Comparison of ENCODE assay signal across 18 mouse cellular contexts in the genomic region with DNA sequence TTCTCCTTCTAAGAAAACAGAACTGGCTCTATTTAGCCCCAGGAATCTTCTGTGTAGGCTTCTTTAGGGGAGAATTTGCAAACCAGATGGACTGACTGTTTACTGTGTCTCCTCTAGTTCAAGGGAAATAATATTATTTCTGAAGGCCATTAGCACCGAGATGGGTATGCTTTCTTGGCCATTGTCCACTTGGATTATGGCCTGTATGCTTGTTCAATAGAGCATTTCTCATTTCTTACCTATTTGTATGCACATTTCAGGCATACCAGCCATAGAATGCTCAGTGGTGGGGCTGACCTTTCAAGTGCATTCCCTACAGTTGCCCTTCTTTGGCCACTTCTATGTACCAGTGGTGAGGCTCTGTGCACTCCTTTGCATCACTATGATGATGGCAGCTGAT.
"Had no signal": no experiment of that assay in that cellular context is flagged by ENCODE, and none has a peak within 500 bp of the region (broad histone marks: within the 10 kb centered on the region; RNA-seq: fewer than 3 reads in every experiment).

No protein-coding gene starts in this region.

- H3K36me3 ChIP-seq: midbrain, embryonic 13.5 days; midbrain, embryonic 15.5 days; neural tube, embryonic 12.5 days had no signal

- H3K27ac ChIP-seq: macrophage; midbrain, embryonic 13.5 days; midbrain, embryonic 15.5 days; neural tube, embryonic 12.5 days had no signal

- H3K9ac ChIP-seq: lung, embryonic 14.5 days; midbrain, embryonic 13.5 days; midbrain, embryonic 15.5 days; neural tube, embryonic 12.5 days had no signal

- H3K4me1 ChIP-seq: midbrain, embryonic 15.5 days; neural tube, embryonic 12.5 days had no signal

- H3K4me3 ChIP-seq: megakaryocyte, embryonic 14.5 days; midbrain, embryonic 13.5 days; midbrain, embryonic 15.5 days; neural tube, embryonic 12.5 days had no signal

- H3K9me3 ChIP-seq: megakaryocyte, embryonic 14.5 days; midbrain, embryonic 13.5 days; midbrain, embryonic 15.5 days; neural tube, embryonic 12.5 days had no signal

- ATAC-seq: midbrain, embryonic 13.5 days; midbrain, embryonic 15.5 days had no signal

- DNase-seq: lung, adult 18-20 months; lung, embryonic 14.5 days; lung, postnatal 10 days; lung, postnatal 36 days; retina, postnatal 1 day; right cerebral cortex, adult 18-20 months; right cerebral cortex, postnatal 25 days; right cerebral cortex, postnatal 4 days; spleen, adult 18-20 months; thymus, adult 2 months; thymus, postnatal 25 days; thymus, postnatal 4 days had no signal

- H3K4me2 ChIP-seq: lung, embryonic 14.5 days; midbrain, embryonic 11.5 days; midbrain, embryonic 13.5 days; midbrain, embryonic 15.5 days; neural tube, embryonic 12.5 days had no signal

- H3K27me3 ChIP-seq: midbrain, embryonic 13.5 days; midbrain, embryonic 15.5 days; neural tube, embryonic 12.5 days had no signal
